Mouse (Mus musculus) MEL (cell line): ENCODE measurements around the gene Sult6b2. TPM values are rescaled to one million over a fixed set of nuclear protein-coding genes. Genes with fewer than 3 reads are reported as not detected.

Experiments used
- DNase-seq: peaks from one replicate; pipeline ENCODE4 v3.0.0; 2011; ENCODE audit warnings: low read depth, low spot score
- H3K27ac ChIP-seq: 2 replicates; pipeline ENCODE4 v1.5.1; 2012; ENCODE audit warnings: low read depth, mild to moderate bottlenecking, control low read depth, low read length, moderate library complexity; ENCODE audit not compliant: control insufficient read depth
- H3K27me3 ChIP-seq, 2 experiments: fragments of 150-350 bp in 1 of 2; sonication (generic) in 1 of 2; 2 replicates each; pipeline ENCODE4 v1.6.1; 2012; ENCODE audit warnings: low read length in 2 of 2, mild to moderate bottlenecking in 2 of 2, improper control_type of control experiment in 1 of 2, moderate library complexity in 1 of 2; ENCODE audit not compliant: insufficient read depth in 2 of 2, control insufficient read depth in 1 of 2
- H3K36me3 ChIP-seq, 2 experiments: 2 replicates each; pipeline ENCODE4 v1.6.1; 2012 to 2014; ENCODE audit warnings: low read length in 2 of 2, improper control_type of control experiment in 1 of 2, inconsistent platforms in 1 of 2, mild to moderate bottlenecking in 1 of 2; ENCODE audit not compliant: insufficient read depth in 2 of 2, control insufficient read depth in 1 of 2
- H3K4me1 ChIP-seq, 2 experiments: fragments of 150-350 bp in 1 of 2; sonication (generic) in 1 of 2; 2 replicates each; pipeline ENCODE4 v1.6.1; 2012; ENCODE audit warnings: low read length in 2 of 2, improper control_type of control experiment in 1 of 2, mild to moderate bottlenecking in 1 of 2; ENCODE audit not compliant: insufficient read depth in 2 of 2, control insufficient read depth in 1 of 2
- H3K4me3 ChIP-seq, 2 experiments: fragments of 150-350 bp in 1 of 2; sonication (generic) in 1 of 2; 2 replicates each; pipeline ENCODE4 v1.5.1; 2012; ENCODE audit warnings: low read depth in 2 of 2, low read length in 2 of 2, mild to moderate bottlenecking in 2 of 2, moderate library complexity in 2 of 2, control low read depth in 1 of 2, improper control_type of control experiment in 1 of 2; ENCODE audit not compliant: control insufficient read depth in 1 of 2, insufficient read depth in 1 of 2
- H3K79me2 ChIP-seq: 2 replicates; pipeline ENCODE4 v1.6.1; 2012; ENCODE audit warnings: mild to moderate bottlenecking, low read length, moderate library complexity; ENCODE audit not compliant: control insufficient read depth, poor library complexity, insufficient read depth
- H3K9ac ChIP-seq: 2 replicates; pipeline ENCODE4 v1.6.1; 2012; ENCODE audit warnings: low read depth, mild to moderate bottlenecking, control low read depth, low read length, moderate library complexity; ENCODE audit not compliant: control insufficient read depth, poor library complexity, severe bottlenecking
- H3K9me3 ChIP-seq: fragments of 150-350 bp; sonication (generic); replicated peaks from 2 replicates; pipeline ENCODE4 v1.6.1; 2012; ENCODE audit warnings: mild to moderate bottlenecking, low read length, improper control_type of control experiment, moderate library complexity; ENCODE audit not compliant: insufficient read depth
- CHD1 ChIP-seq: IDR thresholded peaks from 2 replicates; pipeline ENCODE4 v1.6.1; 2012; ENCODE audit warnings: low read depth, mild to moderate bottlenecking, inconsistent platforms, low read length, improper control_type of control experiment
- CTCF ChIP-seq, 3 experiments: IDR thresholded peaks in 2 of 3; conservative IDR thresholded peaks in 1 of 3; 2 replicates each; pipeline ENCODE4 v1.5.1; 2011 to 2012; ENCODE audit warnings: low read length in 3 of 3, low read depth in 2 of 3, mild to moderate bottlenecking in 2 of 3, improper control_type of control experiment in 1 of 3, inconsistent platforms in 1 of 3, mixed read lengths in 1 of 3, moderate library complexity in 1 of 3; ENCODE audit not compliant: control insufficient read depth in 1 of 3, insufficient read depth in 1 of 3, poor library complexity in 1 of 3, severe bottlenecking in 1 of 3
- ELF1 ChIP-seq: IDR thresholded peaks from 2 replicates; pipeline ENCODE4 v1.6.1; 2014; ENCODE audit warnings: low read depth, mild to moderate bottlenecking, inconsistent platforms, low read length, improper control_type of control experiment, moderate library complexity
- GABPA ChIP-seq: IDR thresholded peaks from 2 replicates; pipeline ENCODE4 v1.6.1; 2012; ENCODE audit warnings: low read depth, mild to moderate bottlenecking, inconsistent platforms, low read length, improper control_type of control experiment, moderate library complexity
- GATA1 ChIP-seq: IDR thresholded peaks from 2 replicates; pipeline ENCODE4 v1.6.1; 2011; ENCODE audit warnings: low read depth, low read length, improper control_type of control experiment
- HCFC1 ChIP-seq: IDR thresholded peaks from 2 replicates; pipeline ENCODE4 v1.6.1; 2012; ENCODE audit warnings: low read depth, mild to moderate bottlenecking, inconsistent platforms, low read length, improper control_type of control experiment, moderate library complexity
- KAT2A ChIP-seq: conservative IDR thresholded peaks from 2 replicates; pipeline ENCODE4 v1.6.1; 2012; ENCODE audit warnings: low read depth, low read length, improper control_type of control experiment, inconsistent platforms
- MAX ChIP-seq: IDR thresholded peaks from 2 replicates; pipeline ENCODE4 v1.6.1; 2011; ENCODE audit warnings: low read length, improper control_type of control experiment
- MAZ ChIP-seq: IDR thresholded peaks from 2 replicates; pipeline ENCODE4 v1.6.1; 2012; ENCODE audit warnings: low read depth, mild to moderate bottlenecking, inconsistent platforms, low read length, improper control_type of control experiment
- MEF2A ChIP-seq: IDR thresholded peaks from 2 replicates; pipeline ENCODE4 v1.6.1; 2014; ENCODE audit warnings: low read depth, mild to moderate bottlenecking, inconsistent platforms, low read length, improper control_type of control experiment; ENCODE audit not compliant: poor library complexity, insufficient replicate concordance, severe bottlenecking; ENCODE audit errors: extremely low read depth
- MXI1 ChIP-seq: IDR thresholded peaks from 2 replicates; pipeline ENCODE4 v1.6.1; 2011; ENCODE audit warnings: mild to moderate bottlenecking, low read depth, low read length, improper control_type of control experiment
- MYB ChIP-seq: IDR thresholded peaks from 2 replicates; pipeline ENCODE4 v1.6.1; 2011; ENCODE audit warnings: mild to moderate bottlenecking, low read depth, low read length, improper control_type of control experiment
- MYC ChIP-seq: IDR thresholded peaks from 2 replicates; pipeline ENCODE4 v1.6.1; 2011; ENCODE audit warnings: low read depth, mild to moderate bottlenecking, low read length, improper control_type of control experiment, moderate library complexity
- NELFE ChIP-seq: IDR thresholded peaks from 2 replicates; pipeline ENCODE4 v1.6.1; 2011; ENCODE audit warnings: low read depth, low read length, improper control_type of control experiment
- POLR2A ChIP-seq, 2 experiments: IDR thresholded peaks; 2 replicates each; pipeline ENCODE4 v1.6.1; 2011 to 2012; ENCODE audit warnings: low read length in 2 of 2, mild to moderate bottlenecking in 2 of 2, control low read depth in 1 of 2, improper control_type of control experiment in 1 of 2, low read depth in 1 of 2, moderate library complexity in 1 of 2; ENCODE audit not compliant: control insufficient read depth in 1 of 2, insufficient read depth in 1 of 2, poor library complexity in 1 of 2
- POLR2AphosphoS2 ChIP-seq: IDR thresholded peaks from 2 replicates; pipeline ENCODE4 v1.6.1; 2011; ENCODE audit warnings: low read length, improper control_type of control experiment
- POLR2AphosphoS5 ChIP-seq: IDR thresholded peaks from 2 replicates; pipeline ENCODE4 v1.6.1; 2012; ENCODE audit warnings: low read depth, borderline replicate concordance, mild to moderate bottlenecking, inconsistent platforms, low read length, moderate library complexity, mixed read lengths
- SMC3 ChIP-seq: IDR thresholded peaks from 2 replicates; pipeline ENCODE4 v1.6.1; 2011; ENCODE audit warnings: low read depth, low read length, improper control_type of control experiment
- TBP ChIP-seq: IDR thresholded peaks from 2 replicates; pipeline ENCODE4 v1.8.0; 2011; ENCODE audit warnings: low read depth, low read length, improper control_type of control experiment
- TCF12 ChIP-seq: IDR thresholded peaks from 2 replicates; pipeline ENCODE4 v1.6.1; 2014; ENCODE audit warnings: low read depth, mild to moderate bottlenecking, inconsistent platforms, low read length, improper control_type of control experiment, moderate library complexity
- UBTF ChIP-seq: IDR thresholded peaks from 2 replicates; pipeline ENCODE4 v1.6.1; 2012; ENCODE audit warnings: low read depth, mild to moderate bottlenecking, inconsistent platforms, low read length, improper control_type of control experiment, moderate library complexity, borderline replicate concordance; ENCODE audit not compliant: insufficient read depth
- USF2 ChIP-seq, 2 experiments: IDR thresholded peaks; 2 replicates each; pipeline ENCODE4 v1.6.1; 2011 to 2012; ENCODE audit warnings: improper control_type of control experiment in 2 of 2, low read length in 2 of 2, borderline replicate concordance in 1 of 2, inconsistent platforms in 1 of 2, low read depth in 1 of 2, mild to moderate bottlenecking in 1 of 2; ENCODE audit not compliant: insufficient read depth in 1 of 2
- ZC3H11A ChIP-seq: IDR thresholded peaks from 2 replicates; pipeline ENCODE4 v1.6.1; 2012; ENCODE audit warnings: low read depth, mild to moderate bottlenecking, inconsistent platforms, low read length, improper control_type of control experiment
- ZMIZ1 ChIP-seq: IDR thresholded peaks from 2 replicates; pipeline ENCODE4 v1.6.1; 2012; ENCODE audit warnings: low read depth, mild to moderate bottlenecking, inconsistent platforms, low read length, improper control_type of control experiment, moderate library complexity
- polyA plus RNA-seq, 2 experiments: library from polyadenylated mRNA; stranded (reverse) in 1 of 2; unstranded in 1 of 2; fragments of >175 nt in 1 of 2; fragments of >200 nt in 1 of 2; gene quantifications; 2 replicates each; pipeline versions ENCODE4 v1.2.1 to v1.2.4; 2012; ENCODE audit warnings: low replicate concordance in 2 of 2, low read depth in 1 of 2; ENCODE audit not compliant: insufficient read length in 2 of 2, insufficient read depth in 1 of 2, missing spikeins in 1 of 2
- total RNA-seq: library from RNA; depleted of rRNA; stranded (reverse); fragments of 300-350 nt; gene quantifications from 2 replicates; pipeline ENCODE4 v1.2.3, GENCODE M21; 2012

Sult6b2 gene
- total and polyA plus RNA-seq, 3 experiments: 0.07 TPM; not detected in 2

- no peak for TF ChIP-seq CTCF (IDR thresholded peaks at IDR 0.05 in 2 of 3, conservative IDR thresholded peaks at IDR 0.05 in 1 of 3; ENCODE audit: control insufficient read depth in 1 of 3, insufficient read depth in 1 of 3, low read depth in 2 of 3, low read length in 3 of 3, poor library complexity in 1 of 3, severe bottlenecking in 1 of 3)
- TF ChIP-seq TBP: no peak
- TF ChIP-seq USF2 (IDR thresholded peaks at IDR 0.05; ENCODE audit: borderline replicate concordance in 1 of 2, insufficient read depth in 1 of 2, low read depth in 1 of 2, low read length in 2 of 2): no peak
- TF ChIP-seq MYB: no peak
- TF ChIP-seq MYC: no peak
- no peak for TF ChIP-seq ELF1
- TF ChIP-seq POLR2A (IDR thresholded peaks at IDR 0.05; ENCODE audit: control insufficient read depth in 1 of 2, insufficient read depth in 1 of 2, low read depth in 1 of 2, low read length in 2 of 2, poor library complexity in 1 of 2): no peak
- TF ChIP-seq MAZ: no peak
- no peak for TF ChIP-seq MAX
- TF ChIP-seq KAT2A: no peak
- no peak for TF ChIP-seq GABPA
- no peak for TF ChIP-seq MXI1
- no peak for TF ChIP-seq NELFE
- no peak for TF ChIP-seq MEF2A
- TF ChIP-seq HCFC1: 0 out of 2 replicates have a peak, but pooled peaks have one; percentile 1
- TF ChIP-seq ZMIZ1: 0 out of 2 replicates have a peak, but pooled peaks have one; percentile 54
- no peak for TF ChIP-seq SMC3
- peak; percentile 90 for TF ChIP-seq TCF12
- no peak for TF ChIP-seq POLR2AphosphoS5
- no peak for TF ChIP-seq CHD1
- TF ChIP-seq ZC3H11A: no peak
- peak; percentile 82 for TF ChIP-seq GATA1
Observed at GRCm38 (mm10) chr6:142776935-142777334, 27.4 kb downstream of the Sult6b2 start (continued).

- H3K36me3 ChIP-seq: peaks cover 8 to 18% of the 10 kb centered on the region in 2 experiments
- H3K27ac ChIP-seq: no peak overlapping the region
- TF ChIP-seq UBTF (no peak), POLR2AphosphoS2 (0 out of 2 replicates have a peak, but pooled peaks have one; percentile 41), CTCF (IDR thresholded peaks at IDR 0.05 in 2 of 3, conservative IDR thresholded peaks at IDR 0.05 in 1 of 3; ENCODE audit: control insufficient read depth in 1 of 3, insufficient read depth in 1 of 3, low read depth in 2 of 3, low read length in 3 of 3, poor library complexity in 1 of 3, severe bottlenecking in 1 of 3) (peak; percentile 39 to 52 (median 45))
- H3K9ac ChIP-seq: no peak overlapping the region
- peak; percentile 30 for DNase-seq
- H3K4me3 ChIP-seq: no peak overlapping the region
- H3K9me3 ChIP-seq: no peaks in the 10 kb centered on the region
- H3K79me2 ChIP-seq: no peaks in the 10 kb centered on the region
- H3K4me1 ChIP-seq: peaks cover 7 to 19% of the 10 kb centered on the region in 2 experiments
- no peaks in the 10 kb centered on the region for H3K27me3 ChIP-seq
Observed at GRCm38 (mm10) chr6:142773566-142773965, 30.7 kb downstream of the Sult6b2 start.
